Mouse (Mus musculus) layer of hippocampus, adult 18-20 months (tissue): ENCODE data around the gene Gpr143. TPM values are rescaled to one million over a fixed set of nuclear protein-coding genes. Genes with fewer than 3 reads are reported as not detected.

ENCODE experiments used
- total RNA-seq, 2 experiments: library from RNA; stranded (reverse); gene quantifications; 2 replicates each; pipeline ENCODE4 v1.2.3; 2021

The Gpr143 gene
- total RNA-seq, 2 experiments from 2014 or later, result 0.37 TPM; not detected in 1

Other genes starting within 250 kb of the Gpr143 start
- gene Cldn34a, start 218.6 kb upstream of the Gpr143 start, total RNA-seq, result not detected
- gene Shroom2, start 12.5 kb upstream of the Gpr143 start, total RNA-seq, result 10 to 100 TPM; 87.2 to 90.7 TPM
- gene Usp51, start 224.5 kb downstream of the Gpr143 start, total RNA-seq, result 1 to 10 TPM; 1.8 to 2.8 TPM